ENCODE assay signal across 11 mouse cellular contexts in the genomic region with DNA sequence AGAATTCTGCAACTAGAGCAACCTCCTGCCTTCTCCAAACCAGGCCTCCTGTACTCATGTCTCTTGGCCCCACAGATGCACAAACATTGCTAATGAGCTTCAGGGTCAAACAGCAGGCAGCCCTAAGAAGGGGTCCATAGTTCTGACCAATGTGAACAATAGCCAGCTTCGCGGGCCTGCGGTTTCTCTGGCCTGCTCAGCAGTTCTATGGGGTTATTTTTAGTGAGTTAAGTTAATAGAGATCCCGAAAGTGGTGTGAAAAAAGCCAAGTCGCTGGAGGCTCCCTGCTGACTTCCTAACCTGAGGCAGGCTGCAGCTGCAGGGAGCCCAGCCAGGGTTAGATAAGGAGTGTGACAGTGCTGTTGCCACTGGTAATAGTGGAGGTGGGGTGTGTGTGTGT.
"Had no signal": no experiment of that assay in that cellular context is flagged by ENCODE, and none has a peak within 500 bp of the region (broad histone marks: within the 10 kb centered on the region; RNA-seq: fewer than 3 reads in every experiment).

No protein-coding gene starts in this region.

- H3K9me3 ChIP-seq: midbrain, embryonic 13.5 days had no signal

- H3K4me3 ChIP-seq: layer of hippocampus, adult 2 months; midbrain, embryonic 13.5 days had no signal

- H3K27ac ChIP-seq: layer of hippocampus, adult 2 months; liver, embryonic 14.5 days; midbrain, embryonic 13.5 days; stomach, postnatal 0 days had no signal

- H3K36me3 ChIP-seq: midbrain, embryonic 13.5 days had no signal

- H3K27me3 ChIP-seq: midbrain, embryonic 13.5 days had no signal

- DNase-seq: kidney, postnatal 10 days; kidney, postnatal 4 days; left cerebral cortex, postnatal 4 days; lung, adult 18-20 months; lung, postnatal 36 days; thymus, adult 2 months; thymus, postnatal 25 days had no signal
